Comparison of ENCODE assay signal across 22 mouse cellular contexts in genomic region chr2:158708121-158708520, GRCm38 (mm10). TPM values are rescaled to one million over a fixed set of nuclear protein-coding genes. Genes with fewer than 3 reads are reported as not detected.
DNase-seq lines count a peak whose midpoint lies in the region; TF ChIP-seq lines count a peak whose summit lies in the region.
"Had no signal": no experiment of that assay in that cellular context is flagged by ENCODE, and none has a peak within 500 bp of the region (broad histone marks: within the 10 kb centered on the region; RNA-seq: fewer than 3 reads in every experiment).

No protein-coding gene starts in this region.

- H3K4me1 ChIP-seq in cerebellum, adult 2 months (ENCODE audit: control insufficient read depth, insufficient read depth, low read length): no peaks in the 10 kb centered on the region
- peaks cover 3% of the 10 kb centered on the region; the same call in 1 of the 2 replicates for H3K4me1 ChIP-seq in small intestine, adult 2 months (ENCODE audit: control insufficient read depth, insufficient read depth, insufficient read length, low read length)

- WGBS in cerebellum, adult 2 months: 90% methylated on average over 12 of the region's 12 CpGs
- WGBS in small intestine, adult 2 months: 44% methylated on average over 12 of the region's 12 CpGs

- no peak for TF ChIP-seq POLR2A in cerebellum, adult 2 months (IDR thresholded peaks at IDR 0.05; ENCODE audit: borderline replicate concordance, insufficient read depth, low read length)
- TF ChIP-seq POLR2A in small intestine, adult 2 months (IDR thresholded peaks at IDR 0.05; ENCODE audit: low read depth, low read length): no peak

- TF ChIP-seq CTCF in cerebellum, adult 2 months (IDR thresholded peaks at IDR 0.05; ENCODE audit: borderline replicate concordance, insufficient read depth, low read depth, low read length): no peak
- TF ChIP-seq CTCF in left cerebral cortex, adult 2 months (IDR thresholded peaks at IDR 0.05): no peak
- TF ChIP-seq CTCF in small intestine, adult 2 months (IDR thresholded peaks at IDR 0.05; ENCODE audit: extremely low read depth, insufficient read length, insufficient replicate concordance, low read depth, low read length): no peak

- no peak for DNase-seq in cerebellum, adult 2 months
- no peak for DNase-seq in cerebellum, adult 11-12 months
- no peak for DNase-seq in left cerebral cortex, adult 2 months (ENCODE audit: extremely low spot score in 1 of 2, low spot score in 2 of 2)
- DNase-seq in left cerebral cortex, postnatal 4 days: no peak
- peak; percentile 42 for DNase-seq in CD4-positive helper T cell, adult 2 months (ENCODE audit: low read depth, low spot score)
- DNase-seq in kidney, adult 18-20 months: no peak
- DNase-seq: adrenal gland, adult 2 months; adrenal gland, postnatal 14 days; B cell, adult 2 months; cerebellum, adult 11 months; cerebellum, adult 9-10 months; cerebellum, postnatal 14 days; gastrocnemius, postnatal 10 days; gastrocnemius, postnatal 36 days; heart, postnatal 10 days had no signal

- intact Hi-C loops in left cerebral cortex, adult 2 months (cut with DNase I): no loop called here
- intact Hi-C loops in left cerebral cortex, postnatal 4 days (cut with DNase I): no loop called here

- H3K36me3 ChIP-seq in small intestine, adult 2 months (ENCODE audit: control insufficient read depth, insufficient read depth, low read length): no peaks in the 10 kb centered on the region
- H3K36me3 ChIP-seq: forebrain, embryonic 10.5 days; heart, embryonic 12.5 days; heart, embryonic 15.5 days; hindbrain, embryonic 12.5 days; hindbrain, embryonic 15.5 days had no signal

- H3K27me3 ChIP-seq in cerebellum, adult 2 months (ENCODE audit: control insufficient read depth, insufficient read depth, low read length): no peaks in the 10 kb centered on the region
- H3K27me3 ChIP-seq in small intestine, adult 2 months (ENCODE audit: control insufficient read depth, insufficient read depth, low read length): no peaks in the 10 kb centered on the region
- H3K27me3 ChIP-seq: forebrain, embryonic 13.5 days; heart, embryonic 12.5 days; heart, embryonic 15.5 days; hindbrain, embryonic 12.5 days; hindbrain, embryonic 15.5 days had no signal

- peak overlapping the region; percentile 39; the same call in 1 of the 2 replicates for H3K27ac ChIP-seq in cerebellum, adult 2 months (ENCODE audit: insufficient read depth, low read length)
- H3K27ac ChIP-seq in left cerebral cortex, adult 2 months: peak overlapping the region; percentile 30; the same call in 1 of the 2 replicates
- 0 out of 2 replicates have a peak overlapping the region, but pooled peaks have one; percentile 68 for H3K27ac ChIP-seq in small intestine, adult 2 months (ENCODE audit: insufficient read depth, low read depth, low read length)
- H3K27ac ChIP-seq: forebrain, embryonic 10.5 days; forebrain, embryonic 13.5 days; heart, embryonic 15.5 days; hindbrain, embryonic 12.5 days; hindbrain, embryonic 15.5 days had no signal

- H3K4me3 ChIP-seq in cerebellum, adult 2 months (replicated peaks; ENCODE audit: insufficient read depth, low read depth, low read length): no peak overlapping the region
- H3K4me3 ChIP-seq in left cerebral cortex, adult 2 months: no peak overlapping the region
- H3K4me3 ChIP-seq in small intestine, adult 2 months (ENCODE audit: low read depth, low read length): no peak overlapping the region
- H3K4me3 ChIP-seq: forebrain, embryonic 10.5 days; forebrain, embryonic 13.5 days; heart, embryonic 12.5 days; heart, embryonic 15.5 days; hindbrain, embryonic 12.5 days; hindbrain, embryonic 15.5 days had no signal

RNA-seq across cellular contexts. Expression of gene Ppp1r16b, which starts 42.9 kb away (rescaled TPM):
- 59.8 and 65.2 TPM in 2 replicates for polyA plus RNA-seq in cerebellum, adult 2 months (2012; rRNA removed)
- 100 to 1,000 TPM; 135 to 138 TPM for total RNA-seq in left cerebral cortex, adult 2 months (2021)
- total RNA-seq in left cerebral cortex, postnatal 4 days (2021): 10 to 100 TPM; 50.2 to 51.0 TPM
- polyA plus RNA-seq in small intestine, adult 2 months (2012; rRNA removed): 3.6 and 3.9 TPM in 2 replicates

RNA-seq across cellular contexts. Expression of gene Fam83d, which starts 59.8 kb away (rescaled TPM):
- 2.5 and 3.0 TPM in 2 replicates for polyA plus RNA-seq in cerebellum, adult 2 months (2012; rRNA removed)
- total RNA-seq in left cerebral cortex, adult 2 months (2021): 1 to 10 TPM; 1.2 to 1.6 TPM
- 1 to 10 TPM; 2.7 to 3.3 TPM for total RNA-seq in left cerebral cortex, postnatal 4 days (2021)
- polyA plus RNA-seq in small intestine, adult 2 months (2012; rRNA removed): 14.0 and 21.3 TPM in 2 replicates
